Mouse (Mus musculus): Measurements from ENCODE around the gene Gm5447. TPM values are rescaled to one million over a fixed set of nuclear protein-coding genes. Genes with fewer than 3 reads are reported as not detected.
A peak's percentile ranks its signal among the peaks of the same experiment; 100 is the strongest.

Gene Gm5447
- polyA plus RNA-seq, 1 experiment, result 0.02 TPM

- TF ChIP-seq FOSL1 (IDR thresholded peaks at IDR 0.05; ENCODE audit: insufficient read depth, low read length, poor library complexity, severe bottlenecking) (no peak), MYOG (IDR thresholded peaks at IDR 0.05; ENCODE audit: control insufficient read depth, extremely low read depth, insufficient read length) (no peak), USF1 (IDR thresholded peaks at IDR 0.05; ENCODE audit: low read depth) (no peak), MAX (IDR thresholded peaks at IDR 0.05) (no peak), CTCF (IDR thresholded peaks at IDR 0.05; ENCODE audit: control insufficient read depth, insufficient read depth, insufficient read length) (no peak), MYOD1 (IDR thresholded peaks at IDR 0.05; ENCODE audit: control insufficient read depth, insufficient read length, low read depth) (no peak), CEBPB (IDR thresholded peaks at IDR 0.05; ENCODE audit: low read depth) (no peak)
- no peak overlapping the region for H3K4me3 ChIP-seq (ENCODE audit: insufficient read depth, poor library complexity, severe bottlenecking)
- no peaks in the 10 kb centered on the region for H3K36me3 ChIP-seq (ENCODE audit: control insufficient read depth, insufficient read depth)
- no peaks in the 10 kb centered on the region for H3K79me3 ChIP-seq (ENCODE audit: low read depth)
- no peaks in the 10 kb centered on the region for H3K79me2 ChIP-seq (ENCODE audit: control insufficient read depth, insufficient read depth)
- peaks cover 23% of the 10 kb centered on the region for H3K27me3 ChIP-seq (ENCODE audit: control insufficient read depth, insufficient read depth, insufficient read length)
- no peak overlapping the region for H3ac ChIP-seq (ENCODE audit: control insufficient read depth, insufficient read length, low read depth)
These were observed 19.8 kb downstream of the Gm5447 start for GRCm38 (mm10) chr13:30993819-30994218.

- peaks cover 24% of the 10 kb centered on the region for H3K27me3 ChIP-seq (ENCODE audit: control insufficient read depth, insufficient read depth, insufficient read length)
- TF ChIP-seq MAX (IDR thresholded peaks at IDR 0.05), result peak; percentile 30
- TF ChIP-seq MYOD1 (IDR thresholded peaks at IDR 0.05; ENCODE audit: control insufficient read depth, insufficient read length, low read depth), result peak; percentile 81
- TF ChIP-seq CTCF (IDR thresholded peaks at IDR 0.05; ENCODE audit: control insufficient read depth, insufficient read depth, insufficient read length), result no peak
- no peak for TF ChIP-seq FOSL1 (IDR thresholded peaks at IDR 0.05; ENCODE audit: insufficient read depth, low read length, poor library complexity, severe bottlenecking)
- no peak for TF ChIP-seq CEBPB (IDR thresholded peaks at IDR 0.05; ENCODE audit: low read depth)
- no peak for TF ChIP-seq USF1 (IDR thresholded peaks at IDR 0.05; ENCODE audit: low read depth)
- TF ChIP-seq MYOG (IDR thresholded peaks at IDR 0.05; ENCODE audit: control insufficient read depth, extremely low read depth, insufficient read length), result no peak
- H3K79me3 ChIP-seq (ENCODE audit: low read depth), result no peaks in the 10 kb centered on the region
- no peaks in the 10 kb centered on the region for H3K79me2 ChIP-seq (ENCODE audit: control insufficient read depth, insufficient read depth)
- H3K36me3 ChIP-seq (ENCODE audit: control insufficient read depth, insufficient read depth), result no peaks in the 10 kb centered on the region
- H3ac ChIP-seq (ENCODE audit: control insufficient read depth, insufficient read length, low read depth), result no peak overlapping the region
- no peak overlapping the region for H3K4me3 ChIP-seq (ENCODE audit: insufficient read depth, poor library complexity, severe bottlenecking)
These were observed 20.4 kb downstream of the Gm5447 start for GRCm38 (mm10) chr13:30994249-30994858.

DNA sequence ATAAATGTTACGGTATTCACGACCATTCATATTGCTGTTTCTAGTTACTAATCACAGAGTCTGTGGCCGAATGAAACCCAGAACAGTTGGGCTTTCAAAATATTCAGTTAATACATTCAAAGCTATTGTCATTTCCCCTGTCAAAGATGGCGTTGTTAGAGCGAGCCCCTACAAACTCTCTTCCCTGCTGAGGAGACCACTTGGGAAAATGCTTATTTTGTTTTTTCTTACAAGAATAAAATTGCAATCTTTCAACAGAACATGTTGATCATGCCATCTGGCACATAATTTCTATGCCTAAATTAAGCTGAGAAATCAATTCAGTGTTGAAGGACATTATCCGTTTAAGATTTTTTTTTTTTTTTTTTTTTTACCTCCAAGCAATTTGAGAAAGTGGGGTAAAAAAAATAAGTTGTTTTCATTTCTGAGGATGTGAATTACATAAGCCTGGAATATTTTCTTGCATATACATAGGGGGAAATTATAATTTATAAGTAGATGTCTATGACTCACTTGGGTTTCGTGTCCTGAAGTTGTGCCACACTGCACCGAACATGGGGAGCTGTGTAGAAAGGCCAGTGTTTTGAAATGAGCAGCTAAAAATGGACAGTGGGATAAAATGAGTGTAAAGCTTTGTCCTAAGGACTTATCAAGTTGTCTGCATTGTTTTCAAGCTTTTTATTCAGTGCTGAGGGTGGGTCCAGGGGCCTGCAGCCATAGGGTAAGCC lies 23.7 kb downstream of the Gm5447 start:
- Histone ChIP-seq H3K79me3 (ENCODE audit: low read depth) (no peaks in the 10 kb centered on the region), H3ac (ENCODE audit: control insufficient read depth, insufficient read length, low read depth) (no peak overlapping the region), H3K27me3 (ENCODE audit: control insufficient read depth, insufficient read depth, insufficient read length) (peaks cover 21% of the 10 kb centered on the region), H3K79me2 (ENCODE audit: control insufficient read depth, insufficient read depth) (no peaks in the 10 kb centered on the region), H3K36me3 (ENCODE audit: control insufficient read depth, insufficient read depth) (no peaks in the 10 kb centered on the region), H3K4me3 (ENCODE audit: insufficient read depth, poor library complexity, severe bottlenecking) (no peak overlapping the region)
- no peak for TF ChIP-seq MAX (IDR thresholded peaks at IDR 0.05)

DNA sequence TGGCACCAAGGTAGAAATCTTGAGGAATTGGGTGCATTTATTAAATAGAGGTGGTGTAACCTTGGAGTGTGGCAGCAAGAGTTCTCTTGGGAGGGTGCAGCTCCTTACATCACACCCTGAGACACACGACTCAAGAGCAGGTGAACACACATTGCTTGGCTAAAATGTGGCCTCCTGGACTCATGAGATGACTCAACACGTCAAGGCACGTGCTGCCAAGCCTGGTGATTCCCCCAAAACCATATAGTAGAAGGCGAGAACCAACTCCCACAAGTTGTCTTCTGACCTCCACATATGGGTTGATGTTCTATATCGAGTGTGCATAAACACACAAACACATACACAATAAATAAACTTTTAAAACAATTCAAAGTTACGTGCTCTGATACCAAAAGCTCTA lies 25.8 kb downstream of the Gm5447 start:
- H3K36me3 ChIP-seq (ENCODE audit: control insufficient read depth, insufficient read depth), result no peaks in the 10 kb centered on the region
- H3ac ChIP-seq (ENCODE audit: control insufficient read depth, insufficient read length, low read depth), result no peak overlapping the region
- no peak overlapping the region for H3K4me3 ChIP-seq (ENCODE audit: insufficient read depth, poor library complexity, severe bottlenecking)
- H3K79me3 ChIP-seq (ENCODE audit: low read depth), result no peaks in the 10 kb centered on the region
- TF ChIP-seq CEBPB (IDR thresholded peaks at IDR 0.05; ENCODE audit: low read depth) (no peak), CTCF (IDR thresholded peaks at IDR 0.05; ENCODE audit: control insufficient read depth, insufficient read depth, insufficient read length) (no peak)
- peaks cover 29% of the 10 kb centered on the region for H3K27me3 ChIP-seq (ENCODE audit: control insufficient read depth, insufficient read depth, insufficient read length)
- H3K79me2 ChIP-seq (ENCODE audit: control insufficient read depth, insufficient read depth), result no peaks in the 10 kb centered on the region

- no peak overlapping the region for H3K4me3 ChIP-seq (ENCODE audit: insufficient read depth, poor library complexity, severe bottlenecking)
- no peak overlapping the region for H3ac ChIP-seq (ENCODE audit: control insufficient read depth, insufficient read length, low read depth)
- H3K79me3 ChIP-seq (ENCODE audit: low read depth), result no peaks in the 10 kb centered on the region
- no peak for TF ChIP-seq MYOD1 (IDR thresholded peaks at IDR 0.05; ENCODE audit: control insufficient read depth, insufficient read length, low read depth)
- no peak for TF ChIP-seq MYOG (IDR thresholded peaks at IDR 0.05; ENCODE audit: control insufficient read depth, extremely low read depth, insufficient read length)
- TF ChIP-seq FOSL1 (IDR thresholded peaks at IDR 0.05; ENCODE audit: insufficient read depth, low read length, poor library complexity, severe bottlenecking), result no peak
- no peak for TF ChIP-seq MAX (IDR thresholded peaks at IDR 0.05)
- no peak for TF ChIP-seq CEBPB (IDR thresholded peaks at IDR 0.05; ENCODE audit: low read depth)
- no peak for TF ChIP-seq CTCF (IDR thresholded peaks at IDR 0.05; ENCODE audit: control insufficient read depth, insufficient read depth, insufficient read length)
- no peak for TF ChIP-seq USF1 (IDR thresholded peaks at IDR 0.05; ENCODE audit: low read depth)
- H3K36me3 ChIP-seq (ENCODE audit: control insufficient read depth, insufficient read depth), result no peaks in the 10 kb centered on the region
- H3K79me2 ChIP-seq (ENCODE audit: control insufficient read depth, insufficient read depth), result no peaks in the 10 kb centered on the region
- peaks cover 25% of the 10 kb centered on the region for H3K27me3 ChIP-seq (ENCODE audit: control insufficient read depth, insufficient read depth, insufficient read length)
These were observed 30.5 kb downstream of the Gm5447 start for GRCm38 (mm10) chr13:31004458-31004857.

DNA sequence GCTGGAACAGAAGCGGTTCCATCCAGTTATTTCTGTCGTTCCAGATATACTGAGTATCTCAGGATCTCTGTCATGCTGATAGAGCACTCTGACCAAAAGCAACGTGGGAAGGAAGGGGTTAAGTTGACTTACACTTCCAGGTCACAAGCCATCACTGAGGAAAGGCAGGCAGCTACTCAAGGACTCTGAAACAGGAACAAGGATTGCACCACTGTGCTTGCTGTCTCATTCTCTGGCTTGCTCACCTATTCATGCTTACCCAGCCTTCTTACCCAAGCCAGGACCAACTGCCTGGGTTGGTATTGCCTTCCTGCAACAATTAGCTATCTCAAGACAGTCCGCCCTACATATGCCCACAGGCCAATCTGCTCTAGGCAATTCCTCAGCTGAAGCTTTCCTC lies 31.0 kb downstream of the Gm5447 start:
- Histone ChIP-seq H3K27me3 (ENCODE audit: control insufficient read depth, insufficient read depth, insufficient read length) (peaks cover 22% of the 10 kb centered on the region), H3K4me3 (ENCODE audit: insufficient read depth, poor library complexity, severe bottlenecking) (no peak overlapping the region), H3K79me2 (ENCODE audit: control insufficient read depth, insufficient read depth) (no peaks in the 10 kb centered on the region), H3K79me3 (ENCODE audit: low read depth) (no peaks in the 10 kb centered on the region), H3K36me3 (ENCODE audit: control insufficient read depth, insufficient read depth) (no peaks in the 10 kb centered on the region), H3ac (ENCODE audit: control insufficient read depth, insufficient read length, low read depth) (no peak overlapping the region)
- TF ChIP-seq CTCF (IDR thresholded peaks at IDR 0.05; ENCODE audit: control insufficient read depth, insufficient read depth, insufficient read length), result no peak
- no peak for TF ChIP-seq FOSL1 (IDR thresholded peaks at IDR 0.05; ENCODE audit: insufficient read depth, low read length, poor library complexity, severe bottlenecking)
- no peak for TF ChIP-seq MAX (IDR thresholded peaks at IDR 0.05)
- TF ChIP-seq CEBPB (IDR thresholded peaks at IDR 0.05; ENCODE audit: low read depth), result no peak
- TF ChIP-seq USF1 (IDR thresholded peaks at IDR 0.05; ENCODE audit: low read depth), result no peak
- TF ChIP-seq MYOG (IDR thresholded peaks at IDR 0.05; ENCODE audit: control insufficient read depth, extremely low read depth, insufficient read length), result no peak
- no peak for TF ChIP-seq MYOD1 (IDR thresholded peaks at IDR 0.05; ENCODE audit: control insufficient read depth, insufficient read length, low read depth)

All from C2C12 (cell line).